Comparison of ENCODE assay signal across 1 mouse cellular context in the genomic region with DNA sequence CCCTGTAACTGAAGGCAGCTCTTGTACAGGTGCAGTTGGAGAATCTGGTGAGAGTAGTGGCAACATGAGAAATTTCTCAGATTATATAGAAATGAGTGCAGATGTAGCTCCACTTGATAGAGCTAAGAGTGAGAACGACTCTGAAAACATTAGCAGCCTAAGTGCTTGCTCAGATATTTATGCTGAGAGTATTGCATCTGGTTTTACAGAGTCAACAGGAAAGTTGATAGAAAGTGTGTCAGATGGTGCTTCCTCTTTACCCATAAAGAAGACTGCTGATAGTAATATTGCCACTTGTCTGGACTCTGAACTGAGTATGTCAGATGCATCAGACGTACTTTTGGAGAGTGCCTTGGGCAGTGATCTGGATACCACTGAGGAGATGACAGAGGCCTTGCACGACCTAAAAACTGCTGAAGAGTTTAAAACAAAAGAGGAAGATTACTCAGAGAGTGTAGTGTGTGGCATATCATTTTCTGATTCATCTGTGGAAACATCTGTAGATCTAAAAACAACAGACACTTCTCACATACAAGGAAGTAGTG.
TF ChIP-seq lines count a peak whose summit lies in the region.

No protein-coding gene starts in this region.

TF ChIP-seq in MEL, 35 proteins besides CTCF, POLR2A, EP300 and RAD21:
- TF ChIP-seq SMC3 (IDR thresholded peaks at IDR 0.05; ENCODE audit: low read depth, low read length) (no peak), ETS1 (IDR thresholded peaks at IDR 0.05; ENCODE audit: low read depth, low read length) (peak; percentile 22; the same call in 1 of the 2 replicates)
